In the genomic region with DNA sequence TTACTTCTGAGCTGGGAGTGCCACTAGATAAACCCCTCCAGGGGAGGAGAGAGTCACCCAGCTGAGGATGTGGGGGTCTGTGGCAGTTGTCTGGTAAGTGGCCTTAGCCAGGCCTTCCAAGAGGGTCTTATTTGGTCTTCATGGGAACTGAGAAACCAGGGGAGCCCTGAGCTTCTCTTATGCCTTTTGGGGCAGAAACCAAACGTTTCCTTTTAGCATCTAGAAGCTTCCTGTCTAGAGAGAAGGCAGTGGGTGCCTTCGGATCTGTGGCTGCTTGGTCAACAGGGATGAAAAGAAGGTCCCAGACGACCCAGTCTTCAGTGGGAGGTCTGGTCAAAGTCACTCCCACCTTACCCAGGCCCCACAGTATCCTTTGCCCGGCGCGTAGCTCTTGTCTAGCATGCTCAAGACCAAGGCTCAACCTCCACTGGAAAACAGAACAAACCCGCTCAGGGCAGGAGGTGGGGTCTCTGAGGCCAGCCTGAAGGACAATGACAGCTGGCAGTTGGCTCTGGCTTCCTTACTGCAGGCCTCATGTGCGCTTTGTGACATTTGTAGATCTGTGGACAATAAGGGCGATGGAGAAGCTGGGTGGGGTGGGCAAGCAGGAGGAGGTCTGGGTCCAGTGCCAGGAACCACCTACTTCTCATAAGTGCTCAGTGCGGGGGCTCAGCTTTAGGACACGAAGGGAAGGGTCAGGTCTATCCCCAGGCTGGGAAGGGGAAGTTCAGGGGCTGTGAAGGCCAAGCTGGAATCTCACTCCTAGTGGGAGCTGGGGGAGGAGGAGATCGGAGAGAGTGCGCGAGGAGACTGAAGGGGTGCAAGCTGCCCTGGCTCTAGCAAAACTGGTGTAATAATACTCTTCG, we compare ENCODE assay signal across 7 mouse cellular contexts. TPM values are rescaled to one million over a fixed set of nuclear protein-coding genes. Genes with fewer than 3 reads are reported as not detected.
DNase-seq lines count a peak whose midpoint lies in the region; ATAC-seq and TF ChIP-seq lines count a peak whose summit lies in the region.

A gene (plus strand): TSS at position 27 of the 866 bp plus-strand sequence.

- H3K9ac ChIP-seq in lung, embryonic 14.5 days: no peak within 1 kb of the TSS
- peak within 1 kb of the TSS; percentile 26; the same call in 1 of the 2 replicates for H3K9ac ChIP-seq in intestine, embryonic 15.5 days
- no peak within 1 kb of the TSS for H3K9ac ChIP-seq in neural tube, embryonic 14.5 days (replicated peaks; ENCODE audit: low read depth, low read length)

- H3K27ac ChIP-seq in lung, embryonic 14.5 days (ENCODE audit: low read depth): no peak within 1 kb of the TSS
- no peak within 1 kb of the TSS for H3K27ac ChIP-seq in forebrain, embryonic 10.5 days
- peak within 1 kb of the TSS; percentile 36 for H3K27ac ChIP-seq in intestine, embryonic 15.5 days
- H3K27ac ChIP-seq in neural tube, embryonic 14.5 days (ENCODE audit: low read depth, low read length): no peak within 1 kb of the TSS

- 51% methylated on average over 15 of the region's 15 CpGs for WGBS in lung, embryonic 14.5 days
- WGBS in forebrain, embryonic 10.5 days: 72% methylated on average over 15 of the region's 15 CpGs
- WGBS in intestine, embryonic 15.5 days: 49% methylated on average over 15 of the region's 15 CpGs
- 68% methylated on average over 15 of the region's 15 CpGs for WGBS in neural tube, embryonic 14.5 days

- no peaks in the 10 kb centered on the region for H3K36me3 ChIP-seq in lung, embryonic 14.5 days (ENCODE audit: insufficient read depth)
- H3K36me3 ChIP-seq in forebrain, embryonic 10.5 days (replicated peaks): no peaks in the 10 kb centered on the region
- H3K36me3 ChIP-seq in intestine, embryonic 15.5 days: no peaks in the 10 kb centered on the region
- no peaks in the 10 kb centered on the region for H3K36me3 ChIP-seq in neural tube, embryonic 14.5 days (ENCODE audit: control insufficient read depth, insufficient read depth, low read length)

- H3K4me3 ChIP-seq in lung, embryonic 14.5 days (ENCODE audit: low read depth, low read length): no peak within 1 kb of the TSS
- H3K4me3 ChIP-seq in forebrain, embryonic 10.5 days: peak within 1 kb of the TSS; percentile 32
- H3K4me3 ChIP-seq in intestine, embryonic 15.5 days (replicated peaks): no peak within 1 kb of the TSS
- H3K4me3 ChIP-seq in neural tube, embryonic 14.5 days (ENCODE audit: low read depth, low read length): no peak within 1 kb of the TSS

- H3K27me3 ChIP-seq in lung, embryonic 14.5 days (ENCODE audit: insufficient read depth, low read length): no peaks in the 10 kb centered on the region
- no peaks in the 10 kb centered on the region for H3K27me3 ChIP-seq in forebrain, embryonic 10.5 days (ENCODE audit: poor library complexity, severe bottlenecking)
- no peaks in the 10 kb centered on the region for H3K27me3 ChIP-seq in intestine, embryonic 15.5 days (replicated peaks)
- no peaks in the 10 kb centered on the region for H3K27me3 ChIP-seq in neural tube, embryonic 14.5 days (ENCODE audit: control insufficient read depth, insufficient read depth, low read length)

- ATAC-seq in lung, embryonic 14.5 days (ENCODE audit: insufficient read depth): peak; percentile 38; the same call in 1 of the 2 replicates
- peak; percentile 39; the same call in 1 of the 2 replicates for ATAC-seq in intestine, embryonic 15.5 days
- no peak for ATAC-seq in neural tube, embryonic 14.5 days (ENCODE audit: low read depth)

- no peak for DNase-seq in lung, embryonic 14.5 days
- DNase-seq in lung, postnatal 25 days (ENCODE audit: low spot score): no peak
- DNase-seq in forebrain, embryonic 10.5 days (ENCODE audit: extremely low spot score, low spot score): no peak
- no peak for DNase-seq in testis, postnatal 10 days (ENCODE audit: low spot score)
- DNase-seq in right cerebral cortex, postnatal 25 days: no peak

- H3K9me3 ChIP-seq in lung, embryonic 14.5 days (ENCODE audit: low read depth, low read length): no peaks in the 10 kb centered on the region
- H3K9me3 ChIP-seq in forebrain, embryonic 10.5 days: no peaks in the 10 kb centered on the region
- no peaks in the 10 kb centered on the region for H3K9me3 ChIP-seq in intestine, embryonic 15.5 days
- no peaks in the 10 kb centered on the region for H3K9me3 ChIP-seq in neural tube, embryonic 14.5 days (ENCODE audit: control insufficient read depth, low read length)

- peak within 1 kb of the TSS; percentile 32 for H3K4me2 ChIP-seq in lung, embryonic 14.5 days
- peak within 1 kb of the TSS; percentile 52 for H3K4me2 ChIP-seq in intestine, embryonic 15.5 days (replicated peaks)
- H3K4me2 ChIP-seq in neural tube, embryonic 14.5 days (ENCODE audit: low read depth, low read length): peak within 1 kb of the TSS; percentile 32; the same call in 1 of the 2 replicates

- no peaks in the 10 kb centered on the region for H3K4me1 ChIP-seq in lung, embryonic 14.5 days (ENCODE audit: insufficient read depth)
- H3K4me1 ChIP-seq in forebrain, embryonic 10.5 days: peaks cover 10% of the 10 kb centered on the region
- 0 out of 2 replicates have a peak, but pooled peaks cover 4% of the 10 kb centered on the region for H3K4me1 ChIP-seq in intestine, embryonic 15.5 days (replicated peaks)
- no peaks in the 10 kb centered on the region for H3K4me1 ChIP-seq in neural tube, embryonic 14.5 days (ENCODE audit: control insufficient read depth, insufficient read depth, low read length)

- no peak for TF ChIP-seq CTCF in lung, embryonic 14.5 days (IDR thresholded peaks at IDR 0.05; ENCODE audit: low read depth)

RNA-seq across cellular contexts. Expression of the gene that starts here (rescaled TPM):
- polyA plus RNA-seq in lung, embryonic 14.5 days (2014; fragmentation: Nextera tagmentation; extraction: Ambion mirVana): not detected in 2 replicates
- not detected in 2 replicates for polyA plus RNA-seq in forebrain, embryonic 10.5 days (2016; fragmentation: Nextera tagmentation; extraction: Ambion mirVana)
- not detected in 2 replicates for polyA plus RNA-seq in intestine, embryonic 15.5 days (2015; fragmentation: Nextera tagmentation; extraction: Ambion mirVana)
- polyA plus RNA-seq in neural tube, embryonic 14.5 days (2014; fragmentation: Nextera tagmentation; extraction: Ambion mirVana): not detected in 2 replicates

Comparison
In these comparisons a context has a peak if more than half of its experiments do, and no peak if none do; other contexts are left out.
1. Peak in ATAC-seq and H3K4me2 ChIP-seq in lung, embryonic 14.5 days; RNA of the gene not detected or under 1 TPM.
2. Peak in ATAC-seq, H3K27ac ChIP-seq, H3K9ac ChIP-seq and H3K4me2 ChIP-seq in intestine, embryonic 15.5 days; RNA of the gene not detected or under 1 TPM.